Mouse (Mus musculus) lung, postnatal 4 days (tissue): ENCODE measurements at regions not wholly inside any gene's neighbourhood (a gene's known extent, or its start where the extent isn't known, plus 50 kb on each side); places are given as distances from the start of the nearest gene placed in this dataset.

Source experiments
- DNase-seq, 2 experiments: peaks; one replicate each; pipeline ENCODE4 v3.0.0; 2021

- no peak for DNase-seq
These were observed 729.2 kb downstream of the Dach1 start for GRCm38 (mm10) chr14:97440326-97440725.

- no peak for DNase-seq
These were observed 733.9 kb downstream of the Dach1 start for GRCm38 (mm10) chr14:97435453-97436233.

- no peak for DNase-seq
These were observed 738.3 kb downstream of the Dach1 start for GRCm38 (mm10) chr14:97431221-97431620.

GRCm38 (mm10) chr14:97403176-97403795 lies 766.3 kb downstream of the Dach1 start:
- peak in 1 of 2 experiments; percentile 18 for DNase-seq

- no peak for DNase-seq
These were observed 773.2 kb downstream of the Dach1 start for GRCm38 (mm10) chr14:97396385-97396784.

- DNase-seq = no peak
These were observed 773.7 kb downstream of the Dach1 start for GRCm38 (mm10) chr14:97395750-97396377.

- DNase-seq = no peak
These were observed 780.6 kb downstream of the Dach1 start for GRCm38 (mm10) chr14:97389005-97389404.

- no peak for DNase-seq
These were observed 789.4 kb downstream of the Dach1 start for GRCm38 (mm10) chr14:97380131-97380530.

GRCm38 (mm10) chr14:97356915-97357314 lies 812.6 kb downstream of the Dach1 start:
- DNase-seq = no peak

GRCm38 (mm10) chr14:97347970-97348369 lies 821.6 kb downstream of the Dach1 start:
- no peak for DNase-seq

- no peak for DNase-seq
These were observed 812.5 kb upstream of the Klhl1 start for GRCm38 (mm10) chr14:97331388-97331787.

GRCm38 (mm10) chr14:97329979-97330378 lies 811.1 kb upstream of the Klhl1 start:
- DNase-seq = no peak

- DNase-seq = no peak
These were observed 774.2 kb upstream of the Klhl1 start for GRCm38 (mm10) chr14:97293109-97293508.

- DNase-seq = no peak
These were observed 768.5 kb upstream of the Klhl1 start for GRCm38 (mm10) chr14:97287447-97287846.

- no peak for DNase-seq
These were observed 739.6 kb upstream of the Klhl1 start for GRCm38 (mm10) chr14:97258461-97258860.
